Mouse (Mus musculus) forebrain, embryonic 16.5 days (tissue): ENCODE data around the gene Rnf144a. TPM values are rescaled to one million over a fixed set of nuclear protein-coding genes. Genes with fewer than 3 reads are reported as not detected.

Experiments used
- ATAC-seq: fragments of 200-750 bp; cut with Nextera tagmentation; 2 replicates; pipeline ENCODE4 v1.8.0; 2017; ENCODE audit warnings: mild to moderate bottlenecking, moderate library complexity
- H3K27ac ChIP-seq: fragments of 300-500 bp; sonication (generic); 2 replicates; pipeline ENCODE4 v1.5.1; 2014; ENCODE audit warnings: low read length, control low read depth
- H3K27me3 ChIP-seq: fragments of 300-500 bp; sonication (generic); replicated peaks from 2 replicates; pipeline ENCODE4 v1.6.1; 2014; ENCODE audit warnings: low read length; ENCODE audit not compliant: control insufficient read depth, insufficient read depth
- H3K36me3 ChIP-seq: fragments of 300-500 bp; sonication (generic); 2 replicates; pipeline ENCODE4 v1.6.1; 2014; ENCODE audit not compliant: control insufficient read depth, insufficient read depth
- H3K4me1 ChIP-seq: fragments of 300-500 bp; sonication (generic); replicated peaks from 2 replicates; pipeline ENCODE4 v1.6.1; 2014; ENCODE audit warnings: low read length; ENCODE audit not compliant: control insufficient read depth, insufficient read depth
- H3K4me2 ChIP-seq: fragments of 300-500 bp; sonication (generic); 2 replicates; pipeline ENCODE4 v1.6.1; 2014; ENCODE audit warnings: mild to moderate bottlenecking, low read length, control low read depth
- H3K4me3 ChIP-seq: fragments of 300-500 bp; sonication (generic); replicated peaks from 2 replicates; pipeline ENCODE4 v1.5.1; 2014; ENCODE audit warnings: mild to moderate bottlenecking, low read length, control low read depth
- H3K9ac ChIP-seq: fragments of 300-500 bp; sonication (generic); replicated peaks from 2 replicates; pipeline ENCODE4 v1.6.1; 2014; ENCODE audit warnings: low read depth, low read length, control low read depth
- H3K9me3 ChIP-seq: fragments of 300-500 bp; sonication (generic); 2 replicates; pipeline ENCODE4 v1.6.1; 2016; ENCODE audit warnings: low read length; ENCODE audit not compliant: control insufficient read depth
- WGBS: fragments of 180-500 bp; shearing (Covaris S2); extraction: QIAGEN DNeasy Blood & Tissue Kit; methylation state at CpG from one replicate; pipeline ENCODE4 v1.1.7; 2014; 5-methylcytosine and 5-hydroxymethylcytosine counted together
- polyA plus RNA-seq: library from polyadenylated mRNA; unstranded; fragments of >200 nt; fragmentation: Nextera tagmentation; extraction: Ambion mirVana; gene quantifications from 2 replicates; pipeline ENCODE4 v1.2.1, GENCODE M21; 2015

Gene Rnf144a
- polyA plus RNA-seq: 38.2 and 38.9 TPM in 2 replicates

GRCm38 (mm10) chr12:26415104-26415771 is at the start of gene Rnf144a:
Gene Rnf144a, minus strand, starts transcription at chr12:26415254.
- under 1% methylated on average over 43 of the region's 45 CpGs for WGBS

GRCm38 (mm10) chr12:26460091-26460490 is 45.0 kb upstream of the Rnf144a start:
- Histone ChIP-seq H3K27me3 (no peaks in the 10 kb centered on the region), H3K4me2 (no peak overlapping the region), H3K9me3 (no peaks in the 10 kb centered on the region), H3K36me3 (no peaks in the 10 kb centered on the region), H3K27ac (no peak overlapping the region), H3K4me3 (no peak overlapping the region), H3K9ac (no peak overlapping the region), H3K4me1 (peaks cover 4% of the 10 kb centered on the region; the same call in 1 of the 2 replicates)
- WGBS: 77% methylated on average over 2 of the region's 2 CpGs
- ATAC-seq: no peak

More at GRCm38 (mm10) chr12:26415104-26415771, at the start of gene Rnf144a:
- Histone ChIP-seq H3K9ac (peak within 1 kb of the TSS; percentile 99), H3K27ac (peak within 1 kb of the TSS; percentile 79), H3K4me3 (peak within 1 kb of the TSS; percentile 95), H3K4me1 (peaks cover 35% of the 10 kb centered on the region), H3K4me2 (peak within 1 kb of the TSS; percentile 85), H3K36me3 (no peaks in the 10 kb centered on the region), H3K27me3 (no peaks in the 10 kb centered on the region), H3K9me3 (no peaks in the 10 kb centered on the region)
- ATAC-seq: peak; percentile 88

GRCm38 (mm10) chr12:26456028-26456698 is 41.1 kb upstream of the Rnf144a start, which contains the start of gene Rsad2:
Gene Rsad2, minus strand, starts transcription at chr12:26456452.
- H3K9ac ChIP-seq: no peak within 1 kb of the TSS
- 42% methylated on average over 13 of the region's 13 CpGs for WGBS
- H3K4me1 ChIP-seq: peaks cover 4% of the 10 kb centered on the region; the same call in 1 of the 2 replicates
- H3K4me3 ChIP-seq: no peak within 1 kb of the TSS
- ATAC-seq: peak; percentile 55; the same call in 1 of the 2 replicates
- H3K4me2 ChIP-seq: peak within 1 kb of the TSS; percentile 26
- H3K27ac ChIP-seq: no peak within 1 kb of the TSS
- no peaks in the 10 kb centered on the region for H3K9me3 ChIP-seq
- H3K27me3 ChIP-seq: no peaks in the 10 kb centered on the region
- no peaks in the 10 kb centered on the region for H3K36me3 ChIP-seq

GRCm38 (mm10) chr12:26454682-26455081 is 39.6 kb upstream of the Rnf144a start:
- no peak for ATAC-seq
- Histone ChIP-seq H3K9ac (no peak overlapping the region), H3K36me3 (no peaks in the 10 kb centered on the region), H3K27me3 (no peaks in the 10 kb centered on the region), H3K4me2 (no peak overlapping the region), H3K4me1 (peaks cover 4% of the 10 kb centered on the region; the same call in 1 of the 2 replicates), H3K9me3 (no peaks in the 10 kb centered on the region), H3K4me3 (no peak overlapping the region), H3K27ac (no peak overlapping the region)
- WGBS: 41% methylated on average over 5 of the region's 5 CpGs

GRCm38 (mm10) chr12:26452951-26453350 is 37.9 kb upstream of the Rnf144a start:
- 82% methylated on average over 4 of the region's 4 CpGs for WGBS
- no peaks in the 10 kb centered on the region for H3K36me3 ChIP-seq
- H3K27ac ChIP-seq: no peak overlapping the region
- H3K9ac ChIP-seq: no peak overlapping the region
- H3K4me3 ChIP-seq: no peak overlapping the region
- no peaks in the 10 kb centered on the region for H3K27me3 ChIP-seq
- ATAC-seq: no peak
- H3K4me2 ChIP-seq: no peak overlapping the region
- H3K9me3 ChIP-seq: no peaks in the 10 kb centered on the region
- H3K4me1 ChIP-seq: peaks cover 4% of the 10 kb centered on the region; the same call in 1 of the 2 replicates

GRCm38 (mm10) chr12:26451150-26451549 is 36.1 kb upstream of the Rnf144a start:
- no peak overlapping the region for H3K4me2 ChIP-seq
- H3K4me3 ChIP-seq: no peak overlapping the region
- ATAC-seq: no peak
- no peak overlapping the region for H3K9ac ChIP-seq
- H3K9me3 ChIP-seq: no peaks in the 10 kb centered on the region
- WGBS: 54% methylated on average over 1 of the region's 1 CpGs
- peaks cover 2% of the 10 kb centered on the region; the same call in 1 of the 2 replicates for H3K4me1 ChIP-seq
- H3K36me3 ChIP-seq: no peaks in the 10 kb centered on the region
- H3K27me3 ChIP-seq: no peaks in the 10 kb centered on the region
- no peak overlapping the region for H3K27ac ChIP-seq

- Histone ChIP-seq H3K9ac (no peak overlapping the region), H3K36me3 (no peaks in the 10 kb centered on the region), H3K4me2 (no peak overlapping the region), H3K4me3 (no peak overlapping the region), H3K9me3 (no peaks in the 10 kb centered on the region), H3K27ac (no peak overlapping the region), H3K4me1 (no peaks in the 10 kb centered on the region), H3K27me3 (no peaks in the 10 kb centered on the region)
- 97% methylated on average over 2 of the region's 2 CpGs for WGBS
- no peak for ATAC-seq
These were observed 34.4 kb upstream of the Rnf144a start for GRCm38 (mm10) chr12:26449483-26449882.

GRCm38 (mm10) chr12:26446377-26447045 is 31.5 kb upstream of the Rnf144a start:
- no peak for ATAC-seq
- no peak overlapping the region for H3K4me2 ChIP-seq
- H3K9me3 ChIP-seq: no peaks in the 10 kb centered on the region
- 86% methylated on average over 4 of the region's 4 CpGs for WGBS
- no peaks in the 10 kb centered on the region for H3K27me3 ChIP-seq
- no peaks in the 10 kb centered on the region for H3K36me3 ChIP-seq
- H3K27ac ChIP-seq: no peak overlapping the region
- no peaks in the 10 kb centered on the region for H3K4me1 ChIP-seq
- no peak overlapping the region for H3K4me3 ChIP-seq
- no peak overlapping the region for H3K9ac ChIP-seq

GRCm38 (mm10) chr12:26444511-26444910 is 29.5 kb upstream of the Rnf144a start:
- Histone ChIP-seq H3K9me3 (no peaks in the 10 kb centered on the region), H3K27me3 (no peaks in the 10 kb centered on the region), H3K27ac (no peak overlapping the region), H3K4me1 (no peaks in the 10 kb centered on the region), H3K9ac (no peak overlapping the region), H3K4me2 (no peak overlapping the region), H3K36me3 (no peaks in the 10 kb centered on the region), H3K4me3 (no peak overlapping the region)
- ATAC-seq: no peak
- WGBS: 83% methylated on average over 2 of the region's 2 CpGs
